Mouse (Mus musculus): ENCODE measurements around the gene Il4i1.

Il4i1 gene

DNA sequence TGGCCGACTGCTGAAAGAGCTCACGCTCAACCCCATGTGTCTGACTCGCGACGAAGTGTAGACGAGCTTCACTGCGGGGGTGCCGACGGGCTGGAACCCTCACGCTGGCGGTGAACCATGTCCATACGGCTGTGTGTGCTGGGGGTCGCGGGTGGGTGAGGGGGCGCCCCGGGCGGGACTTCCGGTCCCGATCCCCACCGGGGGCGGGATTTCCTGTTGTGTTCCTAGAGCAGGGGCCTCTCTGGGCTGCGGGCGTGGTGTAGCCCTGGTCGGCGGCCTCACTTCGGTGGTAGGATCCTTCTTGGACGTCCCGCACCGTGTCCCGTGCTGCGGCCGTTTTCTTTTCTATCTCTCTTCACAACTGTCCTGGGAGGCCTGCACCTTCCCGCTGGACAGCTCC lies 34.0 kb downstream of the Il4i1 start:
- DNase-seq = peak; percentile 74

DNA sequence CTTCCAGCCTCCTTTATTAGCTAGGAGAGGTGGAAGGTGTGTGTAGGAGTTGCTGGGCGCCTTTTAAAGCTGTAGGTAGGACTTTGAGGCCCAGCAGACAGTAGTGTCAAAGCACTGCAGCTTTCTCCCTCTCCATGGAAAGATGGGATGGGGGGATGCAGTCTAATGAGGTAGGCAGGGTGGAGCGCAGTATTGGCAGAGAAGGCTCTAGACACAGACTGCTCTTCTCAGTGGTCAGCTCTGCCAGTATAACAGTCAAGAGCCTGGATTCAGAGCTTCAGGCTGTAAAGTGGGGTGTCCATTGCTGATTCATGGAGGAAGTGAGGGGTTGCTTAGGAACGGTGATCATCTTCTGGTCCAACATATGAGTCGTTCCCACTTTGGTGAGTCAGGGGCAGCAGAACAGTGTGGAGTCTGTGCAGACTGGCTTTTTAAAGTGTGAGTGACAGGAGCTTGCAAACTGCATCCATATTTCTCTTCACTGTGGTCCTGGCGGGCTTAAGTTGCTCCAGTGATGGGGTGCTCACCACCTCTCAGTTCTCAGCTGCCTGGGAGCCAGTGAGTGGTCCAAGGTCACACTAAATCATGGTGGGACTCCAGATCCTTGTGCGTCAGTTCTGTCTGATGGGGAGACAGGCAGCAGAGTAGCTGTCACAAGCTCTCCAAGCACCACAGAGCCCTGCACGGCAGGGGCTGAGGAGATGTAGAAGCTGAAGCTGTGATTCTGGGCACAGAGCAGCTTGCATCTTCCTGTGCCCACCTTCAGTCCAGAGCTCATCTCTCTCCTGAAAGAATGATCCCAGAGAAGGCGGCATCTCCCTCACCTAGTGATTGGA lies 34.8 kb downstream of the Il4i1 start:
- no peak for DNase-seq

DNA sequence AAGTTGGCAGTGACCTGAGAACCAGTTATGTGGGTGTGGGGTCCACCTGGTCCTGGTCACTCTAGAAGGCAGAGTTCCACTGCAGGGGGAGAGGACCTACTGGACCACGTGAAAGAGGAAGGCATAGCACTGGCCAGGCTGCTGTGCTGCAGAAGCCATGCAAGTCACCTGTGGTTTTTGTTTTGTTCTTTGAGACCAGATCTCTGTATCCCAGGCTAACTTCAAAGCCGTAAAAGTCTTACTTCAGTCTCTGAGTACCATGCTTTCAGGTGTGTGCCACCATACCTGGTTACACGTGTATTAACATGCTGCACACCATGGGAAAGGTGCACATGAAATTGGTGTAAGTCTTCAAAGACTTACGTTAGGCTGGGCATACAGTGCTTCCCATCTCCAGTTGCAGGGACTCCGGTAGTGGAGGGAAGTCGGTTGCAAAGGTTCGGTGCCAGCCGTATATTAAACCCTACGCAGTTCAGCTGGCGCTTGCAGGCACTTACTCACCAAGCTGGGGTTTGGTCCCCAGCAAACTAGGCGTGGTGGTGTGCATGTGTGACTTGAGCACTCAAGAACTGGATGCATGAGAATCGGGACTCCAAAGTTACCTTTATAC lies 35.5 kb downstream of the Il4i1 start:
- no peak for DNase-seq

DNA sequence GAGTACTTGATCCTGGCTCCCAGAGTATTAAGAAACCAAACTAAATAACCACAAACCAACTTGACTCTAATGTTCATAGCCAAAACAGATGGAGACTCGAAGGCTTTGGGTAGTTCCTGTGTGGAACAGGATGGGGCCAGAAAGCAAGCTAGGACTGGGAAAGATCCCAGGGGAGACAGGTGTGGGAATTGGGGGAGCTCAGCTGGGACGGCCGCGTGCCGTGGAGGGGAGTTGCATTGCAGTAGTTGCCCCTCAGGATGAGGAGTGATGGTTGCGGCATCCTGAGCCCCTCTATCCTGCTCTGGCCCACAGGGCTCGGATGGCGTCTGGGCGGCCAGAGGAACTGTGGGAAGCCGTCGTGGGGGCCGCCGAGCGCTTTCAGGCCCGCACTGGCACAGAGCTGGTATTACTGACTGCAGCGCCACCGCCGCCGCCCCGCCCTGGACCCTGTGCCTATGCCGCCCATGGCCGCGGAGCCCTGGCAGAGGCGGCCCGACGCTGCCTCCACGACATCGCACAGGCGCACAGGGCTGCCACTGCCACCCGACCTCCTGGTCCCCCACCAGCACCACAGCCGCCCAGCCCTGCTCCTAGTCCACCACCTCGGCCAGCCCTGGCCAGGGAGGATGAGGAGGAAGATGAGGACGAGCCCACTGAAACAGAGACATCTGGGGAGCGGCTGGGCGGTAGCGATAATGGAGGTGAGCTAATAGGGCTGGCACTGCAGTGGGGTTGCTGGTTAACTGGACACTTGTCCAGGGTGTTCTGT lies 36.3 kb downstream of the Il4i1 start:
- DNase-seq = no peak

- no peak for DNase-seq
Observed at GRCm38 (mm10) chr7:44853065-44853464, 36.9 kb downstream of the Il4i1 start.

- no peak for DNase-seq
Observed at GRCm38 (mm10) chr7:44853596-44854355, 37.6 kb downstream of the Il4i1 start.

GRCm38 (mm10) chr7:44854356-44855031 lies 38.3 kb downstream of the Il4i1 start:
- DNase-seq = peak; percentile 77

GRCm38 (mm10) chr7:44855036-44855435 lies 38.8 kb downstream of the Il4i1 start:
- DNase-seq = no peak

DNA sequence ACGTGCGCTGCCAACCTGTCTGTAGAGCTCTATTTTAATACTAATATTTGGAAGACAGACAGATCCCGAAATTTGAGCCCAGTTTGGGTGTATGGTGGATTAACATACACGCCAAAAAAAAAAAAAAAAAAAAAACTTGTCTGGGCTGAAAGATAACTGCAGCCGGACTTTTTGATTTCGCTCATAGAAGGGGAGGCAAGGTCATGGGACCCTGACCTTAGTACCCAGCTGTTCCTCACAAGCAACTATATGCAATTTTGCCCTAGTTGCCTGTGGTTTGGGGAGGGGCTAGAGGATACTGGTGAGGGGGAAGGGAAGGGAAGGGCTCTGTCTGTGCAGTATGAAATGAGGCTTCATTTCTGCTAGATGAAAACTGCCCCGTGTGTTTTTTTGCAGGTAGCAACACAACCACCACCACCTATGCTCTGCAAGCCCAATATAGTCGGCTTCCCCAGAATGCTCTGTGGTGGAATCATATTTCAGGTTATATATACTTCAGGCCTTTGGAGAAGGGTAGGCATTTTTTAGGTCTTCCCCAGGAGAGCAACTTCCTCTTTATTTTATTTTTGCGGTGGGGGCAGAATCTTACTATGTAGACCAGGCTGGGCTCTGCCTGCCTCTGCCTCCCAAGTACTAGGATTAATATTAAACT lies 40.2 kb downstream of the Il4i1 start:
- DNase-seq = no peak

DNA sequence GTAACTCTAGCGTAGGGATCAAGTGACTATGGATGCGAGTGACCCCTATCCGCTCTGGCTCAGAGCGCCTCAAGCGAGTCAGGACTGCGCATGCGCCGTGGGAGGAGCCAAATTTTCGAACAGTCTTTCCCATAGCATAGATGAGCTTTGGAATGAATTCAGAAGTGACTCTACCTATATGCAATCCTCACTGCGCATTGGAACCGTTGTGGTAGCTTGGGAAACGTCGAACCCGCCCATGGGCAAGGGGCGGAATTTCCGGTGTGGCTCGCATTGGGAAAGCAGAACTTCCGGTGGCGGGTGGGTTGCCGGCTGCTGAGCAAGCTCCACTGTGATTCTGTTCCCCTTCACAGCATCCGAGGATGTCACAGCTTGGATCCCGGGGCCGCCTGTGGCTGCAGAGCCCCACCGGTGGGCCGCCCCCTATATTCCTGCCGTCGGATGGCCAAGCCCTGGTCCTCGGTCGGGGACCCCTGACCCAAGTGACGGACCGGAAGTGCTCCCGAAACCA lies 40.9 kb downstream of the Il4i1 start, which contains the start of gene Pnkp:
Pnkp (plus strand) TSS at position 98 of the 511 bp plus-strand sequence.
- peak; percentile 92 for DNase-seq

- DNase-seq = no peak
Observed at GRCm38 (mm10) chr7:44857905-44858304, 41.7 kb downstream of the Il4i1 start.

DNA sequence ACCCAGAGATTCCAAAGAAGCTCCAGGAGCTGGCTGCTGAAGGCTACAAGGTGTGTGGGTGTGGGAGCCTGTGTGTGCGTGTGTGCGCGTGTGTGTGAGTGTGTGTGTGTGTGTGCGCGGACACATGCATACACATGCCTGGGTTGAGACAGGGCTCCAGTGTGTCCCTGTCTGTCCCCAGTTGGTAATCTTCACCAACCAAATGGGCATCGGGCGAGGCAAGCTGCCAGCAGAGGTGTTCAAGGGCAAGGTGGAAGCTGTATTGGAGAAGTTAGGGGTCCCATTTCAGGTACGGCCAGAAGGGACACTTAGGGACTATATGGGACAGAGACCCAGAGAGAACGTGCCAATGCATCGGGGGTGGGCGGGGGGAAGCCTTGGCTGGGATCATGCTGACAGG lies 43.7 kb downstream of the Il4i1 start:
- no peak for DNase-seq

DNA sequence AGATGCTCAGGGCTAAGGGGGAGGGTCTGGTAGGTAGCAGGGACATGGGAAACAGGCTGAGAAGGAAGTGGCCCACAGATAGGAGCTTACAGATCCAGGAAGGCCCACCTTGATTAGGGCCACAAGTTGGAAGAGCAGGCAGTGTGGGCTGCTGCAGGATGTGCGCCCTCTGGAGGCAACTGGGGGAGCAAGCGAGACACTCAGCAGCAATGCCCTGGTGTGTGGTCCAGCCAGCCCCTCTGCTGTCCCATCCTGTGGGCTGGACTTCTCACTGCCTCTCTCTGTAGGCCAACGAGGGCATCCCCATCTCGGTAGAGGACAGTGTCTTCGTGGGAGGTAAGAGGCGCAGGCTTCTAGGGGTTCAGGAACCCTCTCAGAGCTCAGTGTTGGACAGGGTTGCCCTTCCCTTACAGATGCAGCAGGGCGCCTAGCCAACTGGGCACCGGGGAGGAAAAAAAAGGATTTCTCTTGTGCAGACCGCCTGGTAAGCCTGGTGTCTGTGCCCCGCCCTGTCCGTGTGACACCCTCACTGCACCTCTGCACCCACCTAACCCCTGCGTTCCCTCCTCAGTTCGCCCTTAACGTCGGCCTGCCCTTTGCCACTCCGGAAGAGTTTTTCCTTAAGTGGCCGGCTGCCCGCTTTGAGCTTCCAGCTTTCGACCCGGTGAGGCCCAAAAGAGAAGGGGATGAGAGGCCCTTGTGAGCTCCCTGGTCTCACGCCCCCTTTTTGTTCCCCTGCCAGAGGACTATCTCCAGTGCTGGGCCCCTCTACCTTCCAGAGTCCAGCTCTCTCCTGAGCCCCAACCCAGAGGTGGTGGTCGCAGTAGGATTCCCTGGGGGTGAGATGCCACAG lies 44.6 kb downstream of the Il4i1 start:
- DNase-seq = peak; percentile 65

- DNase-seq = no peak
Observed at GRCm38 (mm10) chr7:44861429-44861816, 45.2 kb downstream of the Il4i1 start.

GRCm38 (mm10) chr7:44862434-44862833 lies 46.2 kb downstream of the Il4i1 start:
- DNase-seq = no peak

DNA sequence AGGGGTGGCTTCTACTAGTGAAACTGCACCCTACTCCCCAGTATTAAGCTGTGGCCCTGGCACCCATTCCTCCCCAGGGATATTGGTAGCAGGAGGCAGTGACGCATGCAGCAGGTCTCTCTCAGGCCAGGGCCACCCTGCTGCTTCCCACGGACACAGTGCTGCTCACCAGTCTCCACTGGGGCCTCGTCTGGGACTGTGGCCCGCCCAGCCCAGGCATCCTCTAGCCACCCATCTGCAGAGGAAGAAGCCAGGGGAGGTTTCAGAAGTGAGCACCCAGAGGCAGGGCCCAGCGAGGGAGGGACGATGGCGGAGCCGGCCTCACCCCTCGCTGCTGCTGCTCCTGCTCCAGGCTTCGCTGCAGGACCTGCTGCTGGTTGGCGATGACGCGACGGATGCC lies 47.0 kb downstream of the Il4i1 start:
- DNase-seq = no peak

DNA sequence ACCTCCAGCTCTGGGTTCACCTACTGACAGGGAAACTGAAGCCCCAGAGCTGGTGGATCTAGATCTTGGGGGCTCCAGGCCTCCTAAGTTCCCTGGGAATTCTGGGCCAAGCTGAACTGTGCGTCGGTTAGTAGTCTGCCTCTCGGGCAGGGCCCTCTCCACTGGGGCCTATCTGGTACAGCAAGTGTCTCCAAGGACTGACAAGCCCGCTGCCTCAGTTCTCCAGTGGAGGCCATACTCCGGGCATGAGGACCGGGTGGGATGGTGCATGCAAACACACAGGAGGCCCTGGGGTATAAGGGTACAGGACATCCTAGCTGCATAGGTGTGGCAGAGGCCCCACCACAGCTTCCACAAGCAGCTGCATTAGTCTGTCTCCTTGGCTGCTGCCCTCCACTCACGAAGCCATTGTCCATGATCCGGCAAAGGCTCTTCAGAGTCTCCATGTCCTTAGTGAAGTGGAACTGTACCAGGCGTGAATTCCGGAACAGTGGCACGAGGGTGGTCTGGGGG lies 47.9 kb downstream of the Il4i1 start:
- no peak for DNase-seq

DNA sequence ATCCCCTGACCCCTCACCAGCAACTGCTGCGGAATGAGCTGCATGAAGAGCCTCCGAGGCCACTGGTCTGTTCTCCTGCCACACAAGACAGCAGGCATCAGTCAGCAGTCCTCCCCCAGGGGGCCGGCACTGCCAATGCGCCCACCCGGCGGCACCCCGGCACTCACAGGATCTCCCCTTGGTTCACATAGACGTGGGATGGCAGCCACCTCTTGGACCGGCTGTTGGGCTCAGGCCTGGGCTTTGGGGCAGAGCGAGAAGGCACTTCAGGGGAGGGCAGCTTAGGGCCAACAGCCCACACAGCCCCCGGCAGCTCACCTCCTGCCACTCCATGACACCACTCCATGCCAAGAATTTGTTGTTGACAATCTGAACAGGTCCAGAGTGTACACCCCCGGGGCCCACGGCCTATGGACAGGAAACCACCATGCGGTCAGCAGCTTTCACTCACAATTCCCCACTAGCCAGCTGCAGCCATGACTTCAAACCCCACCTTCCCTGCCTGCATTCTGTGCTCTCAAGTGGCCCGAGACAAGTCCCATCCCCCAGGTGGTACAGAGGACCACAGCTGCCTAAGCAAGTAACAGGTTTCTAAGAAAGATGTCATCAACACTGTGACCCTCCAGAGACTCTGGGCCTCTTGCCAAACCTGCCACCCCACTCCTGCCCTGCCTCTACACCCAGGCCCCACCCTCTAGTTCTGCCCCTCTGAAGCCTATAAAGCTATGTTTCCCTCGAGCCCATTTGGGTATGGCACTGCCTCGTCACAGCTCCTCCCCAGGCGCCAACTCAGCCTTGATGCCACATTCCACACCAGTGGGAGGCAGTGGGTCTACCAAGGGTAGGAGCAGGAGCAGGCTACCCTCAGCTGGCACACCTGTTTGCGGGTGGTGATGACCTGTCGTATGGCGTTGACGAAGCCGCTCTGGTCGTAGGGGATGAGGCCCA lies 48.7 kb downstream of the Il4i1 start:
- no peak for DNase-seq
